Mouse (Mus musculus): ENCODE results near the gene Fbxl5. TPM values are rescaled to one million over a fixed set of nuclear protein-coding genes. Genes with fewer than 3 reads are reported as not detected.

Gene Fbxl5
- polyA plus RNA-seq, 1 experiment from 2014 or later, result 93.6 TPM

GRCm38 (mm10) chr5:43860096-43860495 is 38.7 kb upstream of the Fbxl5 start:
- Histone ChIP-seq H3K27ac (ENCODE audit: low read depth, low read length) (peak overlapping the region; percentile 84), H3K4me1 (replicated peaks; ENCODE audit: control insufficient read depth, insufficient read depth, low read length) (peaks cover 4% of the 10 kb centered on the region; the same call in 1 of the 2 replicates), H3K4me3 (ENCODE audit: low read depth, low read length) (no peak overlapping the region), H3K9me3 (ENCODE audit: control insufficient read depth) (0 out of 2 replicates have a peak, but pooled peaks cover 3% of the 10 kb centered on the region), H3K27me3 (replicated peaks; ENCODE audit: control insufficient read depth, insufficient read depth, low read length) (no peaks in the 10 kb centered on the region), H3K36me3 (ENCODE audit: control insufficient read depth, insufficient read depth) (no peaks in the 10 kb centered on the region), H3K9ac (ENCODE audit: low read depth, low read length) (no peak overlapping the region), H3K4me2 (replicated peaks; ENCODE audit: low read depth) (peak overlapping the region; percentile 37)
- 45% methylated on average over 5 of the region's 5 CpGs for WGBS
- peak; percentile 34; the same call in 1 of the 2 replicates for ATAC-seq
- no peak for TF ChIP-seq CTCF (IDR thresholded peaks at IDR 0.05; ENCODE audit: low read depth)

DNA sequence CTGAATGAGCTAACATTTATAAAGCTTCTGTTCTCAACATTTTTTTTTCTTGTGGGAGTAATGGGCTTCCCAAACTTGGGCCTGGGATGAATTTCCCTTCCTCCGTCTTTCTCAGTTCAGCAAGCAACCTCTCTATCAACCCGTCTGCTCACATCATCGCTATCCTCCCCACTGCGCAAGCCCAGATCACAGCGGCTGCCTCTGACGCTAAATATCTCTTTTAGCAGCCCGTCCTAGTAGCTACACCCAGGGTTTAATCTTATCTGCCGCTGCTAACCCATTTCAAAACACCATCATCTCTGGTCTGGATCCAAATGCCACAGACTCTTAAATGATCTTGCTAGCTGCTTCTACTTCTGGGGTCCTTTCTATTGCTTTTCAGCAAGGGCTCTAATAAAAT is 38.2 kb upstream of the Fbxl5 start:
- peaks cover 4% of the 10 kb centered on the region; the same call in 1 of the 2 replicates for H3K4me1 ChIP-seq (replicated peaks; ENCODE audit: control insufficient read depth, insufficient read depth, low read length)
- 0 out of 2 replicates have a peak, but pooled peaks cover 3% of the 10 kb centered on the region for H3K9me3 ChIP-seq (ENCODE audit: control insufficient read depth)
- no peak for TF ChIP-seq CTCF (IDR thresholded peaks at IDR 0.05; ENCODE audit: low read depth)
- no peak for ATAC-seq
- no peaks in the 10 kb centered on the region for H3K27me3 ChIP-seq (replicated peaks; ENCODE audit: control insufficient read depth, insufficient read depth, low read length)
- 54% methylated on average over 8 of the region's 8 CpGs for WGBS
- no peak overlapping the region for H3K9ac ChIP-seq (ENCODE audit: low read depth, low read length)
- no peak overlapping the region for H3K4me3 ChIP-seq (ENCODE audit: low read depth, low read length)
- no peak overlapping the region for H3K4me2 ChIP-seq (replicated peaks; ENCODE audit: low read depth)
- H3K27ac ChIP-seq (ENCODE audit: low read depth, low read length), result peak overlapping the region; percentile 84
- no peaks in the 10 kb centered on the region for H3K36me3 ChIP-seq (ENCODE audit: control insufficient read depth, insufficient read depth)

- Histone ChIP-seq H3K27me3 (replicated peaks; ENCODE audit: control insufficient read depth, insufficient read depth, low read length) (no peaks in the 10 kb centered on the region), H3K9ac (ENCODE audit: low read depth, low read length) (no peak overlapping the region), H3K4me3 (ENCODE audit: low read depth, low read length) (no peak overlapping the region), H3K4me1 (replicated peaks; ENCODE audit: control insufficient read depth, insufficient read depth, low read length) (peaks cover 4% of the 10 kb centered on the region; the same call in 1 of the 2 replicates), H3K27ac (ENCODE audit: low read depth, low read length) (no peak overlapping the region), H3K36me3 (ENCODE audit: control insufficient read depth, insufficient read depth) (no peaks in the 10 kb centered on the region), H3K9me3 (ENCODE audit: control insufficient read depth) (0 out of 2 replicates have a peak, but pooled peaks cover 3% of the 10 kb centered on the region), H3K4me2 (replicated peaks; ENCODE audit: low read depth) (no peak overlapping the region)
- TF ChIP-seq CTCF (IDR thresholded peaks at IDR 0.05; ENCODE audit: low read depth), result no peak
- no peak for ATAC-seq
- 7% methylated on average over 2 of the region's 2 CpGs for WGBS
Observed at GRCm38 (mm10) chr5:43855769-43856168, 34.3 kb upstream of the Fbxl5 start.

DNA sequence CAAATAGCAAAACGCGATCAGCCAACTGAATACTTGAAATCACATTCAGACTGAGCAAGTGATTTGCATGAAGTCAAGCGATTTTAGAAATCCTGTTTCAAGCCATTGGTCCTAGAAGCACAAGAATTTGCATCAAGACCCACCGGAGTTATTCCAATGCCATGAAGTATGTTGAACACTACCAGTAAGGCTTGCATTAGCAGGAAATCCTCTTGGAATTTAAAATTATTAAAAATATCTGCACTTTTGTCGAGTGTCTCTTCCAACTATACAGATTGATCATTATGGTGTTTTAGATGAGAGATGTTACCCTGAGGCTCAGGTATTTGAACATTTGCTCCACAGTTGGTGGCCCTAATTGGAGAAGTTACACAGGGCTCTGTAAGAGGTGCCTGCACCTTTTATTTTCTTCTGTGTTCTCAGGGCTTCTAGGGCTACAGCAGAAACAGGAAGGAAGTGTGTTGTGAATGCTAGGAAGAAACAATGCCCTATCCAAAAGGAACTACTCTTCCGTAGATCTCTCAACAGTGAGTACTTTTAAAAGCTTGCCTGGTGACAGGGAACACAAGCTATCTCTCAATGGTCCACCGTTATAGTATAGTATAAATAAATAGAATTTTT is 32.5 kb upstream of the Fbxl5 start:
- Histone ChIP-seq H3K9ac (ENCODE audit: low read depth, low read length) (no peak overlapping the region), H3K9me3 (ENCODE audit: control insufficient read depth) (0 out of 2 replicates have a peak, but pooled peaks cover 3% of the 10 kb centered on the region), H3K4me2 (replicated peaks; ENCODE audit: low read depth) (no peak overlapping the region), H3K27me3 (replicated peaks; ENCODE audit: control insufficient read depth, insufficient read depth, low read length) (no peaks in the 10 kb centered on the region), H3K4me1 (replicated peaks; ENCODE audit: control insufficient read depth, insufficient read depth, low read length) (no peaks in the 10 kb centered on the region), H3K4me3 (ENCODE audit: low read depth, low read length) (no peak overlapping the region), H3K27ac (ENCODE audit: low read depth, low read length) (no peak overlapping the region), H3K36me3 (ENCODE audit: control insufficient read depth, insufficient read depth) (no peaks in the 10 kb centered on the region)
- TF ChIP-seq CTCF (IDR thresholded peaks at IDR 0.05; ENCODE audit: low read depth), result no peak
- no peak for ATAC-seq
- WGBS, result 81% methylated on average over 7 of the region's 7 CpGs

DNA sequence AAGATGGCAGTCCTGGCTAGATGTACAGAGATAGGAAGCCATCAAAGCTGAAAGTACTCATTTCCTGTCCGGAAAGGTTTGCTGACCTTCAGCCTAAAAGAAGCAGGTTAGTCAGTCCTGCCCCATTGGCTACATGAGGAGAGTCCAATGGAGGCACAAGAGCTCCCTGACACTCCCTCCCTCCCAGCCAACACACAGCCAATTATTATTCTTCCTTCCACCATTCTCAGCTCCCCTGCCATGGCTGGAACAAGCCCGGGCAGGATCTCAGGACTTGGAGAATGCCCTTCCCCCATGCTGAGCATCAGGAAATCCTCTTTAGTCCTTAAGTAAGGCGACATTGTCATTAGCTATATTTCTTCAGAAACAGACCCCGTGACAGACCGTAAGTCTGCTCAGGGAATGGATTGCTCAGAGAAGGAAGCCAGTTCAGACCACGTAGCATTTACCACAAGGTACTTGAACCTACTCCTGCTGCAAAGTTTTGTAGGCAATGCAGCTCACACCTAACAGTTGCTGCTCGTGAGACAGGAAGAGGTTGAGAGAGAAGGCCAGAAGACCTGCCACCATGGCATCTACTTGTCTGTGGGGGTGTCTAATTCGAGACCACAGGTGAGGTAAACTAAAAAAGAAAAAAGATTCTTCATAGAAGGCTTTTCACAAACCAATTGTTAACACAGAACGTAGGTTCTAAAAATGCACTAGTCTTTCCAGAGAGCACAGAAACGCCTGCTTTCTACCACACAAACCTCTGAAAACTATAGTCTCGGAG is 31.8 kb upstream of the Fbxl5 start:
- Histone ChIP-seq H3K36me3 (ENCODE audit: control insufficient read depth, insufficient read depth) (no peaks in the 10 kb centered on the region), H3K9me3 (ENCODE audit: control insufficient read depth) (0 out of 2 replicates have a peak, but pooled peaks cover 3% of the 10 kb centered on the region), H3K27me3 (replicated peaks; ENCODE audit: control insufficient read depth, insufficient read depth, low read length) (no peaks in the 10 kb centered on the region), H3K27ac (ENCODE audit: low read depth, low read length) (no peak overlapping the region), H3K9ac (ENCODE audit: low read depth, low read length) (no peak overlapping the region), H3K4me3 (ENCODE audit: low read depth, low read length) (no peak overlapping the region), H3K4me2 (replicated peaks; ENCODE audit: low read depth) (no peak overlapping the region), H3K4me1 (replicated peaks; ENCODE audit: control insufficient read depth, insufficient read depth, low read length) (no peaks in the 10 kb centered on the region)
- no peak for ATAC-seq
- TF ChIP-seq CTCF (IDR thresholded peaks at IDR 0.05; ENCODE audit: low read depth), result no peak
- WGBS, result 80% methylated on average over 11 of the region's 11 CpGs

DNA sequence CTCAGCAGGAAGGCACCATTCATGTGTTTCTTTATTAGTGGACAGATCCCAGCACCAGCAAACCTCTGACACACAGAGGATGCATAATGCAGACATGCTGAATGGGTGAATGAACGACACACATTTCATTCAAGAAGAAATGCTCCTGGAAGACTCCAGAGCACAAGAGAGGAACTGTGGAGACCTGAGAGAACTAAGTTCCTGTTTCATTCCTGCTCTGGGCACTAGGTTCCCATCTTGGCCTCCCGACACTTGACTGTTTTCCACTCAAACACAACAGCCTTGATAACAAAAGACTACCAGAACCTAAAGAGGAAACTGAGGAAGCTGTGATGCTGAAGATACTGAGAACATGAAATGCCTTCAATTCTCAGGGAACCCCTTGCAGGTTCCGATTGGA is 26.8 kb upstream of the Fbxl5 start:
- Histone ChIP-seq H3K4me2 (replicated peaks; ENCODE audit: low read depth) (no peak overlapping the region), H3K27ac (ENCODE audit: low read depth, low read length) (no peak overlapping the region), H3K9ac (ENCODE audit: low read depth, low read length) (no peak overlapping the region), H3K36me3 (ENCODE audit: control insufficient read depth, insufficient read depth) (no peaks in the 10 kb centered on the region), H3K27me3 (replicated peaks; ENCODE audit: control insufficient read depth, insufficient read depth, low read length) (no peaks in the 10 kb centered on the region), H3K9me3 (ENCODE audit: control insufficient read depth) (0 out of 2 replicates have a peak, but pooled peaks cover 4% of the 10 kb centered on the region), H3K4me1 (replicated peaks; ENCODE audit: control insufficient read depth, insufficient read depth, low read length) (no peaks in the 10 kb centered on the region), H3K4me3 (ENCODE audit: low read depth, low read length) (no peak overlapping the region)
- TF ChIP-seq CTCF (IDR thresholded peaks at IDR 0.05; ENCODE audit: low read depth), result no peak
- 87% methylated on average over 3 of the region's 3 CpGs for WGBS
- ATAC-seq, result no peak

Data from intestine, postnatal 0 days (tissue).